Mouse (Mus musculus) retina, adult 2 months (tissue): ENCODE results near the gene 2010111I01Rik.

Experiments used
- DNase-seq: peaks from one replicate; pipeline ENCODE4 v3.0.0-alpha.2; 2012; ENCODE audit warnings: low read depth, low spot score

2010111I01Rik gene

DNA sequence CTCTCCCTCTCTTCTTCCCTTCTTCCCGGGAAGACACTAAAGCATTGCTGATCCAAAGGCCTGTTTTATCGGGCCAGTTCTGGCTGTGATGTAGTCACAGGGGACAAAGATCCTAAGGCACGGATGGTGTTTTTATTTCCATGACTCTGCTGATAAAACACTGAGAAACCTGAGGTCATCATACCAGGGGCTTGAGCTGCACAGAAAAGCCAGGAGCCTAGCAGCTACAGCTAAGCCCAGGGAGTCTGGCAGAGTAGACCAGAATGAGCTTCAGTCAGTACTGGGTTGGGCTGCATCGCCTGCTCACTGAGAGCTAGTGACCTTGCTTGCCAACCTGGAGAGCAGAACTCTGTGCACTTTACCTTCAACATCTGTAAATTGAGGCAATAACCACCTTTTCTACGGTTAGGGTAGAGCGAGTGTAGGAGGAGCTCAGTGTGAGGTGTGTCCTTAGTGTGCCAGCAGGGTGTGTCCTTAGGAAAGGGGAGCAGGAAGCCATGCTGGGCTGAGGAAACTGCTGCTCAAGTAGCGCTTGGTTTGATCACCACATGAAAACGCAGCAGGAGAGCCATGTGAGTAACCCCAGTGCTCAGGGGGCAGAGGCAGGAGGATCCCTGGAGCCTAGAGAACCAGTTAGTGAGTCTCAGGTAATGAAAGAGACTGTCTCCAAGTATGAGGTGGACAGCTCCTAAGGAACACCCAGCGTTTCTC is 186.5 kb downstream of the 2010111I01Rik start:
- no peak for DNase-seq

DNA sequence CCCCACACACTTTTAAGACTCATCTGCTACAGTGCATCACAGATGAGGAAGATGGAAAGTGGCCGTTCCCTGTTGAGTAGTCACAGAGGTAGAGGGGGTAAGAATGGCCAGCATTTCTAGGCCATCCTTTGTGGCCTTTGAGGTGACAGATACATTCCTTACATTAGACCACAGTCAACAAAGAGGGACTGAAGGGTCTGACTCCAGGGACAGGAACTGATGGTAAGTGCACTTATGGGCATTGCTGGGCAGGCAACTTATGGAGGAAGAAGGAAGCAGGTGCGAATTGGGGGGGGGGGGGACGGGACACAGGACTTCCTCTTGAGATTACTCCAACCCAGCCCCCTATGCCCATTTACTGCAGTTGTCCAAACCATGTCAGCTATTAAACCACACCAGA is 187.8 kb downstream of the 2010111I01Rik start:
- DNase-seq: no peak

DNA sequence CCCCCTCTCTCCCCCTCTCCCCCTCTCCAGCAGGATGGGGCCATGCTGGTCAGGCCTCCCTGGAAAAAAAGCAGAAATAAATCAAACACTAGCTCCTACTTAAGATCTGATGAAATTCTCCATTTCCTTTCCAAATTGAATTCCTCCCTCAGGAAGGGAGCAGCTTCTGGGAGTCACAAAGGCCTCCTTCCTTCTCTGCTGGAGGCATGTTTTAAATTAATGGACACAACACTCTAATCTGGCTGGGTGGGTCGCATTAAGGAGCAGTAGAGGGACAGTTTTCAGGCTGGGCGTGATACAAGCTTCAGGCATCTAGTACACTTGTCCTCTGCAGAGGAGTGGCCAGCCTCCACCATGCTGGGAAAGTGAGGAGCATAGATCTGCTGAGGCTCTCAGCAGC is 188.7 kb downstream of the 2010111I01Rik start:
- no peak for DNase-seq

DNA sequence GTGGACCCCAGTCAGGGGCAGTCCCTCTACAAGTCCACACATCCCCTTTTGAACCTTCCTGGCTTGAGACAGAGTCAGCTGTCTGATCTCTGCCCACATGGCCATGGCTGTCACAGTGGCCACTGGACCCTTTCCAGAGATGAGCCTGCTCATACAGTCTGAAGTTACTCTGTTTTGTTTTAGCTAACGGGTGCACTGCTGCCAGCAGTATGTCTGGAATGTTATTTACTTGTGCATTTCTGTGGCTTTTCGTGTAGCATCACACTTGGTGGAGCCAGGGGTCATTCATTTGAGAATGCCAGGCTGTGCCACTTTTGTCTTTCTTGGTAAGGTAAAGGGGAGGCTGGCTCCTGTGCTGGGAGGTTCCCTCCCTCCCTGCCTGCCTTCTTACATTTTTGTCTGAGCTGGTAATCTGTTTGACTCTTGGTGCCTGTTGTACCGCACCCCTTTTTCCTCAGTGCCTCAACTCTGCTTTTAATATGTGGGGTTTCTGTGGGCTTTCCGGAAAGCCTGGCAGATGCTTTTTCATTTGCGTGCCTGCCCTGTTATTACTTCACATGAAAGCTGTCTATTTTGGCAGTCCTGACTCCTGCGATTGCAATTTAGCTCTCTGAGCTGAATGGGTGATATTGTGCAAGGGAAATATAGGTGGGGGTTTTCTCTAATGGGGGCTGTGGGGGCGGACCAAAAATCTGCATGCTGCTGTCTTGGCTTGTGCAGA is 190.3 kb downstream of the 2010111I01Rik start:
- no peak for DNase-seq

DNA sequence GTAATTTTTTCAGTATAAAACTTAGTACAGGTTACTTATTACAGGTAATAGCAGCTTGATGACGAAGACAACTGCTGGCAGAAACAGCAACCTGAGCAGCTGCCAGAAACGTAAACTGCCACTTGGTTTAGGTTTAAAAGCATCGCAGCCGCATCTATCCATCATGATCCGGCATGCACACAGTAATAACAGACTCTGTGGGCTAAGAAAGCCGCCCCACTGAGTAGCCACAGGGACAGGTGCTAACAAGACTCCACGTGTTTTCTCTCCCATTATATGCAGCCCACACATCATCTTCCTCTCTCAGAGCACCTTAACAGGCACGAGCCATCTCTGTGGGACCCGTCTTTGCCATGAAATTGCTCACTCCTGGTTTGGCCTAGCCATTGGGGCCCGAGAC is 191.6 kb downstream of the 2010111I01Rik start:
- DNase-seq: no peak

DNA sequence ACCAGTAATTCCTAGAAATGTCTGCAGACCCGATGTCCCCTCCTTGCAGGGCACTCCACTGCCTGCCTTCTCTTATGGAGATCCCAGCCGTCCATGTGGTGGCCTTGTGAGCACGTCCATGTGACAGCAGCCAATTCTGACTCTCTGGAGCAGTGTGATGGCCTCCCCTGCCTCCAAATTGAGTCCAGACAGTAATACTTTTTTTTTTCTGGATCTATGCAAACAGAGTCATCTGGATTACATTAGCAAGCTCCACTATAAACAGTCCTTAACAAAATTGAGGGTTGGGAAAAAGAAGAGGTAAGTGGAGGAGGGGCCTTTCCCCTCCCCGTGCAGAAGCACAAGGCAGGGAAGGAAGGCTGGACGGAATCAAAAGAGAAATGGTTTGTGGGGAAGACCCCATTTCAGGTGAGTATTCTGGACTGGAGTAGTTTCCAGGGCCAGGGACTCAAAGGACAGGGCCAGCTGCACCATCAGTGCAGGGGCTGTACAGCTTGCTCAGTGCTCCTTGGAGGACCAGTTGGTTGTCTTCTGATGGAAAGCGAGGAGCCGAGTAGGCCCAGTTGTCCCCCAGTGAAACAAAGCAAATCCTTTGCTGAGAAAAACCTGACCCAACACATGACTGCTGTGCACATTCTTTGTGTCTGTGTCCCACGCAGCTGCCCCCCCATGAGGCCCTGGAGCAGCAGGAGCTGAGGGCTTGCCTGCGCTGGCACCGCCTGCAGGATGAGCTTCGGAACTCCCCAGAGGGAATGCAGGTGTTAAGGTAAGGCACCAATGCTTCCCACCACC is 205.8 kb downstream of the 2010111I01Rik start:
- DNase-seq: no peak

DNA sequence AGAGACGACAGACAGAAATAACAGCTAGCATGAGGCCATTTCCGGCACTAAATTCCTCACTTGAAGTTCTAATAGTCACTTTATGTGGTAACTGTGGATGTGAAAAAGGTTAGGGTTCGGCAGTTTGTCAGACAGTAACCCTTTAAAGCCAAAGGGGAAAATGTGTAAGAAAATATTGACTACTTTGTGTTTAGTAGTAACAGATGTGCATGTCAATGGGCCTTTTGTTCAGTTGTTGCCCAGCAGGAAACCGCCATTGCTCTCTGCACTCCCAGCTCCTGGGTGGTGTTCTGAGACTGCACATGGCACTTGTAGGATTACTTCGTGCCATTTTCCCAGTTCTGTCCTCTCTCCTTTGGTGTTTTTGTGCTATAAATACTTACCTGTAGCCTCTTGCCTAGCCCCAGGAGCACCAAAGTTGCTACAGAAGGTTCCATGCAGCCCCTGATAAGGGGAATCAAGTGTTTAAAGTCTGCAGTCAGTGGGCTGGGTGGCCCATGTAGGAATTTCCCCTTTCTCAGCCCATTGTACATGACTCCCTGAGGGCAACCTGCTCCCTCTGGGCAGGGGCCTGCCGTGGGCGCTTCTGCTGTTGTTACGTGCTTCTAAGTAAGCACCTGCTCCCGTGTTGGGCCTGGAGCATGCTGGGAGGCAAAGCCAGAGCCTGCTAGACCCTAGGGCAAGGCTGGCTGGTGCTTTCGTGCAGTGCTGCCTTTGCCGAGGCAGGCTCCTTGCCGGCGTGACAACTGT is 206.8 kb downstream of the 2010111I01Rik start:
- no peak for DNase-seq

DNA sequence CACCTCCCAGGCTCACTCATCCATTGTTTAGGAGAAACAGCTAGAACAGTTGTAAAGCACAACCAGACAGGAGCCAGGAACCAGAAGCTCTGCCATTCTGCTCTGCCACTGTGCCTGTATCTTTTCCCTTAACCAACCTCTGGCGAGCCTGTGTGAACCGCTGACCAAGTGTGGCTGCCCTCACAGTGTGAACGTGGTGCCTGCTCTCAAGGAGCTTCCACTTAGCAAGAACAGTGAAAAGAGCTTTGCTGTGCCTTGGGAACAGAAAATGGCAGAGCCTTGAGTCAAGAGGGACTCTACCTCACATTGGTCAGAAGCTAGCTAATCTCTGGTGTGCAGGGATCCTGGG is 207.4 kb downstream of the 2010111I01Rik start:
- no peak for DNase-seq

DNA sequence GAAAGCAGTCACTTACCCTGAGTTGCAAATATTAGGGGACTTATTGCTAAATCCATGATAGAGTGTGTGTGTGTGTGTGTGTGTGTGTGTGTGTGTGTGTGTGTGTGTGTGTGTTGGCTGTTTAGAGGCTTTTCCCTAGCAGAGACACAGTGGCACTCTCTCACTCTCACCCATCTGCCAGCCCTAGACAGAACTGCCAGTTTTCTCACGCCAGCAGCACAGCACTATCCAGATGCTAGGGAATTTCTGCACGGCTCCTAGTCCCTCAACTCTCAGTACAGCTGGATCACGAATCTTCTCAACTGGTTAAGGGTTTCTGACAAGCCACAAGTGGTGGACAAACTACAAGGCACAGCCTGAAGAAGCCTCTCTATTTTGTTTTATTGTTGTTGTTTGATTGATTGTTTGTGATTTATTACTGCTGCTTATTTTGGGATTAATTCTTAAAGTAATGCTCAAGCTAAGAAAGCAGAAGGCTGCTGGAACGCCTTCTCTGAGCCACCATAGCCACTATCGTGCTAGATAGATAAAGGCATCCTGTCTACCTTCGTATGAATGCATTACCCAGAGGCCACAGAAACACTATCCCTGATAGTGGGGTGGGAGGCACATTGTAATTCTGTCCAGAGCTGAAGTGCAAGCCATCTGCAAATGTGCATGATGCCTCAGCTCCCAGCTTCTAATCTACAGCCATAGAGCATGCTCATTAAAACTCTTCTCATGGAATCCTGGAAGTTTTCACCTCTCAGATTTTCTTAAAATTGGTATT is 209.7 kb downstream of the 2010111I01Rik start:
- no peak for DNase-seq

DNA sequence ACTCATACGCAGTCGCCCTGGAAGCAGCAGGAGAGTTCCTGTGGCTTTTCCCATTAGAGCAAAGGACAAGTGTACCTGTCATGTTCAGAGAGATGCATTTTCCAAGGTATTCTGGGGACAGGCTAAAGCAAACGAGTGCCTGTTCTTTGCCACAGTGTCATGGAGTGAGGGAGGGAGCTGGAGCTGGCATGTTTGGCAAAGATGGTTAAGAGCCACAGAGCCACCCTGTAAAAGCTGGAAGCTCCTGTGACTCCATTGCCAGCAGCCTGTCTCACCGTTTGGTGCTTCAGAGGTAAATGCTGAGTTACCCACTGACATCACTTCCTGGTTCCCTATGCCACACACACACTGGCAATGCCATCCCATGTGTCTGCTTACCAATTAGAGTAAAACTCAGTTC is 211.4 kb downstream of the 2010111I01Rik start:
- DNase-seq: no peak

DNA sequence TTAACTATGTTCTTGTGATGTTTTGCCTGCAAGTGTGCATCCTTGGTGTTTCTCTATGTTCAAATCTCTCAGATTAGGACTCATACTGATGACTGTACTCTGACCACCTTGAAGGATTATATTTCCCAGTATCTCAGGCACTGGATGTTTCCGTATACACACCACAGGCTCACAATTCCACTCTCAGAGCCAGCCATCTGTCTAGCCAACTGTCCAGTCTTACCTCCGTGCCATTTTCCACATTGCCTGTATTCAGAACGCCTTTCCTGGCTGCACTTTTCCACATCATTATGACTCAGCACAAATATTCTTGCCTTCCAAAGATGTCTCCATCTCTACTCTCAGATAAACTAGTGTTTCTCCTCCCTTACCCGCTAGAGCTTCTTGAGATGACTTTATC is 212.5 kb downstream of the 2010111I01Rik start:
- no peak for DNase-seq

DNA sequence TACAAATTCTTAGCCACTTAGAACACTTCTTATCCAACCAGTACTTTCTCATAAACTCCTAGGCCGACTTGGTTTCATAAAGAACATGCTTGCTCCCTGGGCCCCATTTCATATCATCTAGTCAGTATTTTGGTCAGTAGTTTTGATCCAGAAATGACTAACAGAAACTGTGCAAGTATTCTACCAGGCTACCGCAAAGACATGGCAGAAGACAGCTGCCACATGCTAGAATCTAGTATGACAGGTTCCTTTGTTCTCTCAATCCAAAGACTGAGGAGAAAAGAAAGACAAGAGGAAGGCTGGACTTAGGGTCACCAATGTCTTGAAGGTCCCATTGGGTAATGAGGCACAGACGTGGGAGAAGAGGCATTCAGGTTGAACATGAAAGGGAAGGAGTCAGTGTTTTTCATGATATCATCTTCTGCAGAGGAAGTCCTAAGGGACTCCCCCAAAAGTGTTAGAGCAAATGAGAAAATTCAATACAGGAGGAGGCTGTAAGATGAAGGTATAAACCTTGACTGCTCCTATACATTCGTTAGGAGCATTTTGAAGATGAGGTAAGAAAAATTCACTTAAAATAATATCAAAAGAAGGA is 216.0 kb downstream of the 2010111I01Rik start:
- DNase-seq: no peak

DNA sequence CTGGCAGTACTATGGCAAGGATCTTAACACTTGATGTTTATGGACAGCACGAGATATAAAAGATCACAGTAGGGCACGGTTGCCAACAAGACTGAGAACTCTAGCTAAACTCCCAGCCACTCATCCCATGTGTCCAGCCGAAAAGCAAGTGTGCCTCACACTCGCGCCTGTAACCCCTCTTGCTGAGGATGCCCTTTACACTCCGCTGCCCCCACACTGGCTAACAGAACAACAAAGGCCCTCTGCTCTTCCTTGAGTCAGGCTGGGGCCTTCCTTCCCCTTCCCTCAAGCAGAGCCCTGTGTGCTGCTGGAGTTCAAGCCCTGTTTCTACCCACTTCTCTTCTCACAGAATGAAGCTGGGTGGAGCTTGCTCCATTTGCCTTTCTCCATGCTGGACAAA is 220.3 kb downstream of the 2010111I01Rik start:
- DNase-seq: no peak

DNA sequence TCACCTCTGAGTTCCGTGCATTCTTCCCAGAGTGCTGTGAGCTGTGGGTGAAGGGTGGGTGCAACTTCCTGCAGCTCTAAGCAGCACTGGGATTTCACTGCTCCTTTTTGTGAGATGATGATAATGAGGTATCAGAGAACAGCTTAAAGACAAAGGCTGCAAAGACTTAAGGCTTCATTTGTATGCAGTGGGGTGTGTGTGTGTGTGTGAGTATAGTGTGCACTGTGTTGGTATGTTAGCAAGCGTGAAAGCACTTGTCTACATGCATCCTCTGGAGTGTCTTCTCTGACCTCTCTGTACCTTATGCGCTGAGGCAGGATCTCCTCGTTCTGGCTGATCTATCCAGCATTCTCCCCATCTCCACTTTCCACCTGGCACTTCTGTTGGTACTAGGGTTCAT is 221.5 kb downstream of the 2010111I01Rik start:
- no peak for DNase-seq

DNA sequence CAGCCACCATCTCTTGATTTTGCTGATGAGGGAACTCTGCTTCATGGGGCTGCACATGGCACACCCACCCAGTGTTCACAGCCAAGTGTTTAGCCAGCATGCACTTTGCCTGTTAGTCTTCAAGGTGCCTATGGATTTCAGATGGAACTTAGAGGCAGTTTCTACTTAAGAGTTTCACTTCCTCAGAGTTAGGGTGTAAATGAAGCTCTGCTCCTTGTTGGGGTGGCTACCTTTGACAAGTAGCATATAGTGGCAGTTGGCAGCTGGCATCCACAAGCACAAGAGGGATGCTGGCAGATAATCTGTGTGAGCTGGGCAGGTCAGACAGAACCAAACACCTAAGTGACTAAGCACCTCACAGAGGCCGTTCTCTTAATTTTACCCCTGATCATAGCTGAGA is 221.9 kb downstream of the 2010111I01Rik start:
- no peak for DNase-seq

DNA sequence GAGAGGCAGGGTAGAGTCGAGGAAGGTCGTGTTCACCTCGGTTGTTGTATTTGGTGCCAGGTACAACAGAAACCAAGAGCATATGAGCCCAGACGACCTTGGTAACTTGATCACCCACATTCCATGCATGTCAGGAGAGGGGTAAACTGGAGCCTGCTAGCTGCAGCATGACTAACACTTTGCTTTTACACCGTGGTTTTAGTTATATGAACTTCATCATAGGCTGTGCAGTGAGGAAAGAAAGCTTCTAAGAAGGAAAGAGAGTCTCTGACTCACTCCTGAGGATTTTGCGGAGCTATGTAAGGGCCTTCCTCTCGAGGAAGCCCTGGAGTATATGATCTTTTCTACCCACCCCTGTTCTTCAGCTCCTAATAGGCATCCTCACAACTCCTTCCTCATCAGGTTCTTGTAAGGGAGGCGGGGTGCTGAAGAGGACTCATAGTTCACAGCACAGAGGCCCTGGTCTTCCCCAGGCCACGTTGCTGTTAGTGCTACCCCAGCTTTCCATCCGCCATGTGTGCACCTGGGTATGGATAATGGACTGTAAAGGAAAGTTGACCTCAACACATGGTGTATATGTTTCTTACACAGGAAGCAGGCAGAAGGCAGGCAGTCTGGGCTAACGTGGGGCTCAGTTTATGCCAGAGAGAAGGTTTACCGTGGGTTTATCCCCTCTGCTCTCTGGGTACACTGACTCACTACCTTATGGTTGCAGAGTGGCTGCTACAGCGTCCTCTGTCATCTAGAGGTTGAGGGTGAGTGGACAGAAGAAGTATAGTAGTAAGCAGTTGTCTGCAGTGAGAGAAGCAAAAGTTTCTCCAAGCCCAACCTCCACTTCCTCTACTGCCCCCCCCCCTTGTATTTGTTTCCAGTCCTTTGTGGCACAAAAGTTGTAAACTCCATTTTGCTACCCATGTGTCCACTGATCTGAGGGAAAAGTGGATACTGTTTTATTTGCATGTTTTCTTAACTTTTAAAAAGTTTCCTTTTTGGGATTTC is 222.8 kb downstream of the 2010111I01Rik start:
- DNase-seq: no peak

DNA sequence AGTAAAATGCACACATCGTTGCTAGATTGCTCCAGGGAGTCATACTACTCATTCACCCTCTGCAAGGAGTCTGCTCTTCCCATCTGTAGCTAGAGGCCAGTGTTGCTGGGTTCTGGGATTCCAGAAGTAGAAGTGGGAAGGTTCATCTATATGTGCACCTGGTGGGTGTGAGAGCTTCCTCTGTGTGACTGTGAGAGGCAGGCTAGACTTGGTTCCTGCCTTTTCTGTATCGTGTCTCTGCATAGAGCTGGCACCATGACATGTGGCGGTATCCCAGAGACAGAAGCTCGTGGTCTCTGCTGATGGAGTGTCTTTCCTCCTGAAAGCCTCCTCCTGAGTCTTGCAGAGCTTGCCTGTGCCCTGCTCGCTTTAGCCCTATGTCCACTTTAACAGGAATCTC is 223.6 kb downstream of the 2010111I01Rik start:
- no peak for DNase-seq

DNA sequence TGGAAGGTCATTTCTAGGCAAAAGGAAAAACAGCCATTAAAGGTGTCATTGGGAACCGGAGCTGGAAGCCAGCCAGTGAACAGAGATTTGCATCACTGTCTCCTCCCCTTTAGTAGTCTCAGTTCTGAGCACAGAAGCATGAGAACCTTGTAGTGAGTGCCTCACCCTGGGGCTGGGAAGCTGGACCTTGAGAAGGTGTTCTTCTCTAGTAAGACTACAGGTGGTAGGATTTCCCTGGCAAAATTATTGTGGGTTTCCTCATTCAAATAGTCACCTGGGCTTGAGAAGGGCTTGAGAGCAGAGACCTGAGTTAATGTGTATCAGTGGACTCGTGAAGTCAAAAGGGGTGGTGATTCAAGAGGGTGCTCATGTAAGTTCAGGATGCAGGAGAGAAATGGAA is 224.1 kb downstream of the 2010111I01Rik start:
- no peak for DNase-seq

DNA sequence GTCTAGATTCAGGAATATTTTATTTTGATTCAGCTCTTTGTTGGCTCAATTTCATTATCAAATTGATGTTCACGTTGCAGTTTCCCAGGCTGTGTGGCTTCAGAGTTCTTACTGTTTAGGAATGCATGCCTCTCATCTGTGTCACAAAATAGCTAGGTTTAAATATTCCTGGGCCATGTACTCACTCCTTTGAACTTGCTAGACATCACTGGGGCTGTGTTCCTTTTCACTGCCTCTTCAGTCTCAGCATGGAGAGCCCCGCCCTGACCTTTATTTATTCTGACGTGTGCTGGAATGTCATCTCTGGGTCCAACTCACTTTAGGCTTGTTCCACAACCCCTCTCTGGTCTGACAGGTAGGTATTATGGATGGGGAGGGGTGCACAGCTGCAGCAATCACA is 228.7 kb downstream of the 2010111I01Rik start:
- no peak for DNase-seq

DNA sequence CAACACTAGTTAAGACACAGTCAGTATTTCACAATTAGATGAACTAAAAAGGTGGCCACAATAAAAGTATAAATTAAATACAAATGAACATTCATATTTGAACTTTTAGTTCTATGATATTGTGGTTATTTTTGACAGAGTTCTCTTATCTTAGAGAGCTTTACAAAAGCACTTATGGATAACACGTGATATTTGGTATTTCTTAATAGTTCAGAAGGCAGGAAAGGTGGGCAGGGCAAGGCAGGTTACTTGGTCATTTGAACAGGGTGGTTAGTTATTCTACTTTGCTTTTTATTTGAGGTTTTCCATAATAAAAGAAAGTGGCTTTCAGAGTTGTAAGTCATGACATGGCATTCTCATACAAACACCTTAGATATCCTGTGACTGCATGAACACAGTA is 233.3 kb downstream of the 2010111I01Rik start:
- no peak for DNase-seq
